Mouse (Mus musculus) ES-E14 (cell line): ENCODE data around the gene Grap.

ENCODE experiments used
- CHD2 ChIP-seq: IDR thresholded peaks from 2 replicates; pipeline ENCODE4 v1.6.1; 2014; ENCODE audit warnings: mild to moderate bottlenecking, low read depth, low read length, inconsistent platforms
- HCFC1 ChIP-seq: IDR thresholded peaks from 2 replicates; pipeline ENCODE4 v1.6.1; 2012; ENCODE audit warnings: low read length, inconsistent platforms, borderline replicate concordance; ENCODE audit not compliant: insufficient read depth
- MAFK ChIP-seq: IDR thresholded peaks from 2 replicates; pipeline ENCODE4 v1.6.1; 2014; ENCODE audit warnings: mild to moderate bottlenecking, low read depth, low read length, inconsistent platforms; ENCODE audit not compliant: insufficient read depth
- ZC3H11A ChIP-seq: IDR thresholded peaks from 2 replicates; pipeline ENCODE4 v1.6.1; 2012; ENCODE audit warnings: low read depth, mild to moderate bottlenecking, inconsistent platforms, low read length, borderline replicate concordance
- ZNF384 ChIP-seq: IDR thresholded peaks from 2 replicates; pipeline ENCODE4 v1.6.1; 2012; ENCODE audit warnings: low read depth, low read length, inconsistent platforms

- TF ChIP-seq HCFC1 = no peak
- no peak for TF ChIP-seq CHD2
- TF ChIP-seq MAFK = no peak
- TF ChIP-seq ZC3H11A = no peak
- no peak for TF ChIP-seq ZNF384
Observed at GRCm38 (mm10) chr11:61674151-61674838, 21.2 kb downstream of the Grap start.
